Mouse (Mus musculus): ENCODE data around the gene Camk1d.

The Camk1d gene

GRCm38 (mm10) chr2:5709911-5710310, 4.4 kb downstream of the Camk1d start:
- no peak for DNase-seq (ENCODE audit: low spot score)

- DNase-seq (ENCODE audit: low spot score) = no peak
These were observed 6.2 kb downstream of the Camk1d start for GRCm38 (mm10) chr2:5707871-5708733.

DNA sequence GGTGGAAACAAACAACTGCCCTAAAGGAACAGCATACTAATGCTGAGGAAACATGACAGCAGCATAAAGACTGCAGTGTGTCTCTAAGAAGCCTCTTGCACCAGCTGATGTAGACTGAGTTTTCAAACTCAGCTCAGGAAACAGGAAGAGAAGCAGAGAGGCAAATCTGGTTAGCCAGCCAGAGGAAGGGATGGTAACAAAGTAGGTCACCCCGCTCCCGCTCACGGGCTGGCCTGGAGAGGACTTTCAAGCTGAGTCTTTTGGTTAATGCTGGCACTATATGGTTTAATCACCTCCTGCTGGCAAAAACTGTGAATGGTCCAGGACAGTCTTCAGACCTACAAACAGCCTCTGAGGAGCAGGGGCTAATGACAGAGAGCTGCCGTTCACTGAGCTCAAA, 7.7 kb downstream of the Camk1d start:
- DNase-seq (ENCODE audit: low spot score) = no peak

DNA sequence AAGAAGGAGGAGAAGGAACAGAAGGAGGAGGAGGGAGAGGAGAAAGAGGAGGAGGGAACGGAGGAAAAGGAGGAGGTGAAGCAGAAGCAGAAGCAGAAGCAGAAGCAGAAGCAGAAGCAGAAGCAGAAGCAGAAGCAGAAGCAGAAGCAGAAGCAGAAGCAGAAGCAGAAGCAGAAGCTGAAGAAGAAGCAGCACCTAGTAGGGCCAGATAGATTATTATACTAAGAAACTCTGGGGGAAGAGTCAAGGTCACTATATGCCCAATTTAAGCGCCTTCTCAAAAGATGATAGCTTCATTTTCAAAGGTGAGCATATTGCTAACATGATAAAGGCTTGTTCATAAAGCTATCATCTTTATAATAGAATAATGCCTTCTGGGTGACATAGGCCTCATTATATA, 11.9 kb downstream of the Camk1d start:
- no peak for DNase-seq (ENCODE audit: low spot score)

DNA sequence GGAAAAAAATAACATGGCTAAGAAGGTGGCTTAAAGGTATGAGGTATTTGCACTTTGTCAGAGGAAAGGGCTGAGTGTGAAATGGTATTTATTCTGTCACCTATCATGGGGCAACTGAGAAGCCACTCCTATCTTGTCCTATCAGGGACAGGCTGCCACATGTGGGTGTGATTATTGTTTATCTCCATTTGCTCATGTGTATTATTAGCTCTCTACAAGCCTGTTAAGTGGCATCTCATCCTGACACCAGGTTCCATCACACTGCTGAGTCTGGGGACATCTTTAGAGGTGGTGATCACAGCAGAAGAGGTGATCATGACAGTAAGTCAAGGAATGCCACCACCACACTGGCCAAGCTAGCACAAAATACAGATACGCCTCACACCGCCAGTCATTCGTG, 13.4 kb downstream of the Camk1d start:
- DNase-seq (ENCODE audit: low spot score) = no peak

- no peak for DNase-seq (ENCODE audit: low spot score)
These were observed 15.9 kb downstream of the Camk1d start for GRCm38 (mm10) chr2:5698451-5698850.

DNA sequence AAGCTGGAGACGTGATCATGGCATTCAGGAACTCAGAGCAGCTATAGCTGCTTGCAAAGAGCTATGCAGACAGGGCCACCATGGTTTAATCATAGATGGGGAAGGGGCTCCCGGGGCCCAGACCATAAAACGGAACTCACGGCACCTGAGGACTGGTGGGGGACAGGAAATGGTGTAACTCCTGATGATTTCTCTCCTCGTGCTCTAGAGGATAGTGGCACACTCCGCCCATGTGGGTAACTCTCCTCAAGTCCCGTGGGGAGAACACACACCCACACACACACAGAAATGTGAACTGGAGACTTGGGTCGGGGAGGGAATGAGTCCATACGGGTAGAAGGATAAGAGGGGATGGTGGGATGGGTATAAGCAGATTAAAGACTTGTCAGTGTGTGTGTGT, 20.2 kb downstream of the Camk1d start:
- DNase-seq (ENCODE audit: low spot score) = no peak

- DNase-seq (ENCODE audit: low spot score) = no peak
These were observed 22.6 kb downstream of the Camk1d start for GRCm38 (mm10) chr2:5691729-5692128.

GRCm38 (mm10) chr2:5683366-5683765, 30.9 kb downstream of the Camk1d start:
- no peak for DNase-seq (ENCODE audit: low spot score)

DNA sequence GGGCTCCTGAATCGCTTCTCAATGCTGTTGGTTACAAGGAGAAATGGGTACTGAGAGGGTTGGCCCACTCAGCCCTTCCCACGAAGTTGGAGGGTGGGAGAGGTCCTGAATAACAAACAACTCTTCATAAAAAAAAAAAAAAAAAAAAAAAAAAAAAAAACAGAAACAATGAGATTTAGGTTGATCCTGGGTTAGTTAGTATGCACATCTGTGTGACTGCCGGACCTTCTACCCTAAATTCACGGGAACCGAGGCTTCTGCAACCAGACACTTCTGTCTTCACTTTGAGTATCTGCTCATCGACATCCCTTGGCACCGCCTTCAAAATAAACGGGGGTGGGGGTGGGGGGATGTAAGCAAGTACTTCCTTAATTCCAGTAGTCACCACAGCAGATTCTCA, 32.4 kb downstream of the Camk1d start:
- no peak for DNase-seq (ENCODE audit: low spot score)

DNA sequence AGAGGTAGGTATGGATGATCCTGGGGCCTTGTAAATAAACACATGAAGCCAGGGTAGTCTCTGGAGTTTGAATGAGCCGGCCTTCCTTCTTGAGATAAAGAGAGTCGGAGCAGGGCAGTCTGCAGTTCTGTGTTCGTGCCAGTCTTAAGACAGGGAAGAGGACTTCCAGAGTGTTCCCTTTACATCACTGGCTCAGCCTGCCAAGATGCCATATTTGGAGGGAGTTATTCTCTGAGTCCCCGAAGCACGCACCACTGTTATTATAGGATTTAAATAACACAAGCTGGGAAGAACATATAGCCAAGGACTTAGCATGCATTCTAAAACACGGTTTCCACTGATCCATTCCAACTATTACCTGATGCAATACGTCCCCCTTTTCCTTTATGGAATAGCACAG, 33.0 kb downstream of the Camk1d start:
- DNase-seq (ENCODE audit: low spot score) = no peak

DNA sequence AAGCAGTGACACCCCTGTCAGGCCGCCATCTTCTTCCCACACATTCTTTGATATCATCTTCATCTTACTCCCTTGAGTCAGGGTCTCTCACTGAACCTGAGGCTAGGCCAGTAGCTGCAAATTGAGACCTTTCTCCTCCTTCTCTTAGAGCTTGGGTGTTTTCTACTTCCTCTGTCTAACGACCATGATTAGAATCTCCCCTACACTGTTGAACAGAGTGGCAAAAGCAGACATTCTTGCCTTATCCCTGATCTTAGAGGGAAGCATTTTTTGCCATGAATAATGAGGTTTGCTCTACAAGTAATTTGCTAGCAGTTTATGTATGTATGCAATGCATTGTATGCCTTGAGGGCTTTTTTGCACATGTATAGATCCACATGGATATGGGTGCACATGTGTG, 35.3 kb downstream of the Camk1d start:
- DNase-seq (ENCODE audit: low spot score) = no peak

DNA sequence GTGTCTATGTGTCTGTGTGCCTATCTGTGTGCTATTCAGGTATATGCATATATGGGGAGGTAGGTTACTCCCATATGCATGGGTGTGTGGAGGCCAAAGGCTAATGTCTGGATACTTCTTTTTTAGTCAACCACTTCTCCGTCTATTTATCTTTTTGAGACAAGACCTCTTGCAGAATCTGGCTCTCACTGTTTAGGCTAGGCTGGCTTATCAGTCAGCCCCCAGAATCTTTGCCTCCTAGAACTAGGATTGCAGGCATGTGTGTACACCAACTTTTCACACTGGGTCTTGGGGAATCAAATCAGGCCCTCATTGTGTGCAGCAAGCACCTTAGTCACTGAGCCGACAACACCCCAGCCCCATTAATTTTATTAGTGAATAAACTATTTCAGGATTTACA, 36.8 kb downstream of the Camk1d start:
- no peak for DNase-seq (ENCODE audit: low spot score)

GRCm38 (mm10) chr2:5676786-5677185, 37.5 kb downstream of the Camk1d start:
- no peak for DNase-seq (ENCODE audit: low spot score)

DNA sequence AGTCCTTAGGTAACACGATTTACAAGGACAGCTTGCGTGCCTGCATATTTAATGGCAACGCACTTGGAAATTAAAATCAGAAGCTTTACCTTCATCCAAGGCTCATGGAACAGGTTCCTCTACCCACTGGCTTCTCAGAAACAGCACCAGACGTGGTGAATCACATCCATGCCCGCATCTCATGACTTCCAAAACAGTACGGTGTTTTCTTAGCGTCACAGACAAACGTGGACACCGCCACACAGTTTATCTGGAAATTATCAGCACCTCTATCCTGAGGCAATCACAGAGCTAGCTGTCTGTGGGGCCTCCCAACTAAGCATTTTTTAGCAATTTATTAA, 38.2 kb downstream of the Camk1d start:
- no peak for DNase-seq (ENCODE audit: low spot score)

DNA sequence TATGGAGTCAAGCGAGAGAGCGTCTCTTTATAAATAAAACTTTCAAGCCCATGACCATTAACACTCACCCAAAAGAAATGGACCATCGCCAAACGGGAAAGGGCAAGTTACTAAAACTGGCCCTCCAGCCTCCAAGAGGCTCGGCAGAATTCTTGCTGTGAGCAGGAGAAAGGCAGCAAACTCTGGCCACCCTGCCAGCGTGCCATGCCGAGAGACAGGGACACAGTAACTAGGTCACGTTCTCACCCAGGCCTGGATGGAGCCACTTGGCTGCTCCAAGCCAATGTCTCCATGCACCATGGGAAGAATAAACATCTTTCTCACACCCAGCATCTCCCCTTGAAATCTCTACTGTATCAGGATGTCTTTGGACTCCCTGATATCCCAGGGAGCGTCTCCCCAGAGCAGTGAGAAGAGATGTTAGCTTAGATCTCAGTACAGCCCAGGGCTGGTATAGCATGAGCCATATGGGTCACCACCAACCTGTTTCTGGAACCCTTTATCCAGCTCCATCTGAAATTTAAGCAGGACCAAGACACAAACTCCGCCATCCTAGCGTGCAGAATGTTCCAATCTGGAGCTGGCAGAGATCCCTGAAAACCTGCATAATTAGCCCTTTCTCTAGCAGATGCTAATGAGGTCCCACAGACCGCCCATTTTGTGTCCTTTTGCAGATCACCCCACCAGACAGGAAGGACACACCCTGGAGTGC, 38.7 kb downstream of the Camk1d start:
- no peak for DNase-seq (ENCODE audit: low spot score)

GRCm38 (mm10) chr2:5674512-5674911, 39.8 kb downstream of the Camk1d start:
- DNase-seq (ENCODE audit: low spot score) = no peak

DNA sequence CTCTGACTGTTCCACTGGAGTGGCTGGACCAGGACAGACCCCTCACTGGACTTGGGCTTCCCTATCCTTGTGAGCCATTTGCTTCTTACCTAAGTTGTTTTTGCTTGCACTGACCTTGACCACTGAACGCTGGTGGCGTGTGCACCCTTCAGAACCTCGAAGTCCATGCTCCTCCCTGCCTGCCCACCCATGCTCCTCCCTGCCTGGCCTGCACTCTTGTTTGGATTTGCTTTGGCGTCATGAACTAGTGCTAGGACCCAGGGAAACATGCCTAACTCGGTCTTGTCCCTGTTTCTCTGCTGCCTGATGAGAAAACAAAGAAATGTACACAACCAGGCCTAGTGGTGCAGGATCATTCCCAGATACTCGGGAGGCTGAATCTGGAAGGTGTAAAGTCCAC, 40.5 kb downstream of the Camk1d start:
- DNase-seq (ENCODE audit: low spot score) = no peak

GRCm38 (mm10) chr2:5672906-5673589, 41.3 kb downstream of the Camk1d start:
- no peak for DNase-seq (ENCODE audit: low spot score)

DNA sequence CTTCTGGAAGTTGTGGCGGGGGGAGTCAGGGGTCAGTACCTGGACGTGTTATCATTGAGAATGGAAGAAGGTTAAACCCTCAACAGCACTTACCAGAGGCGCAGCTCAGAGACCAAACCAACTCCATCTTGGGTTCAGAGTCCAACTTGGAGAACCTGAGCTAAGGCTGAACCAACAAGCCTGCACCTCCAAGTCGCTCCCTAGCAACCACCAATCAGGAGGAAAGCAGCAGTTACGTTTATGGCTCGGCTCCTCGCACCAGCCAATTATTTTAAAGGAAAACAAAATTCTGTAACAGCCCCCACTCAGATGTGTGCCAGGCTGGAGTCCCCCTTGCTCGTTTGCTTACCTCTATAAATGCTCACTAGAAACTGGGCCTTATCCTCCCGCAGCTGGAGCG, 44.2 kb downstream of the Camk1d start:
- DNase-seq (ENCODE audit: low spot score) = no peak

GRCm38 (mm10) chr2:5669498-5670040, 44.7 kb downstream of the Camk1d start:
- DNase-seq (ENCODE audit: low spot score) = no peak

DNA sequence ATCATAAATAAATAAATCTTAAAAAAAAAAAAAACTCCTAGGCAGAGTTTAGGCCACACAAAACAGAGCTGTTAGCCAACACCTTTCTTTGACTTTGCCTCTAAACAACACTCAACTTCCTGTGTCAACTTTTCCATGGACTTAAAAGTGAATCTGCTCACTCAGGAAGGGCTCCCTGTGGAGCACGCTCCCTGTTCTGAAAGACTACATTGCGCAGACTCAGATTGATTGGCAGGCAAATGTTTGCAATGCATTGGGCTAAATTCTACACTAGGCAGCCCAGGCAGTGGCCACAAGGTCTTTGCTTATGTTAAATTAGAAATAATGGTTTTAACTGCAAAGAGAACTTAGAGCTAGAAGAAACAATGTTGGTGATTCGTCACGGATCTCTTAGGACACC, 45.4 kb downstream of the Camk1d start:
- DNase-seq (ENCODE audit: low spot score) = no peak

DNA sequence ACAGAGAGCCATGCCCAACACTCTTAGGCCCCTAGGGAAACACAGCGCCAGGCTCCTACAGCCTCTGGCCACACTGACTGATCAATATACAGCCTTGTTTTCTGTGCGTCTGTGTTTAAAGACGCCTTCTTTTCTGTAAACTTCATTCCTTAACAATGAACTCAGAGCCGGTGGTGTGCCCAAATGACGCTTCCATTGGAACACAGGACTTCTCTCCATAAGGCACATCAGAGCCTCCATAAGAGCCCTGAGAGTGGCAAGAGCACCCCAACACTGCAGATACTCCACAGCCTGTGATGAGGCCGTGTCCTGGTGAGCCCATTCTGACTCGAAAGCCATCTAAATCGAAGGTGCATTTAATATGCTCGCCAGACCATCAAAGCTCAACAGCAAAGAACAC, 50.8 kb downstream of the Camk1d start:
- DNase-seq (ENCODE audit: low spot score) = no peak
